Mouse (Mus musculus) limb, embryonic 11.5 days (tissue): ENCODE data around the gene Igf1r. TPM values are rescaled to one million over a fixed set of nuclear protein-coding genes. Genes with fewer than 3 reads are reported as not detected.

Experiments used
- ATAC-seq: fragments of 200-750 bp; cut with Nextera tagmentation; 2 replicates; pipeline ENCODE4 v1.8.0; 2017; ENCODE audit warnings: low read depth; ENCODE audit not compliant: insufficient number of reproducible peaks, low FRiP score, low TSS enrichment
- DNase-seq: peaks from one replicate; pipeline ENCODE4 v3.0.0-alpha.2; 2015; ENCODE audit warnings: low spot score
- H3K27ac ChIP-seq: fragments of 300-500 bp; sonication (generic); replicated peaks from 2 replicates; pipeline ENCODE4 v1.5.1; 2014; ENCODE audit warnings: low read depth, mild to moderate bottlenecking, low read length
- H3K27me3 ChIP-seq: fragments of 300-500 bp; sonication (generic); 2 replicates; pipeline ENCODE4 v1.6.1; 2014; ENCODE audit warnings: mild to moderate bottlenecking, low read length, mixed read lengths; ENCODE audit not compliant: control insufficient read depth, insufficient read depth
- H3K36me3 ChIP-seq: fragments of 300-500 bp; sonication (generic); 2 replicates; pipeline ENCODE4 v1.6.1; 2014; ENCODE audit warnings: mild to moderate bottlenecking, low read length, moderate library complexity, mixed read lengths; ENCODE audit not compliant: control insufficient read depth, insufficient read depth
- H3K4me1 ChIP-seq: fragments of 300-500 bp; sonication (generic); 2 replicates; pipeline ENCODE4 v1.6.1; 2014; ENCODE audit warnings: low read length, mixed read lengths; ENCODE audit not compliant: control insufficient read depth, insufficient read depth
- H3K4me2 ChIP-seq: fragments of 300-500 bp; sonication (generic); 2 replicates; pipeline ENCODE4 v1.6.1; 2014; ENCODE audit warnings: low read depth, mild to moderate bottlenecking, moderate library complexity; ENCODE audit not compliant: severe bottlenecking
- H3K4me3 ChIP-seq: fragments of 300-500 bp; sonication (generic); 2 replicates; pipeline ENCODE4 v1.5.1; 2014; ENCODE audit warnings: low read depth, low read length
- H3K9ac ChIP-seq: fragments of 300-500 bp; sonication (generic); 2 replicates; pipeline ENCODE4 v1.6.1; 2014; ENCODE audit warnings: mild to moderate bottlenecking, low read length
- H3K9me3 ChIP-seq: fragments of 300-500 bp; sonication (generic); 2 replicates; pipeline ENCODE4 v1.6.1; 2016; ENCODE audit warnings: low read length; ENCODE audit not compliant: control insufficient read depth
- WGBS: fragments of 180-500 bp; shearing (Covaris S2); extraction: QIAGEN DNeasy Blood & Tissue Kit; methylation state at CpG from one replicate; pipeline ENCODE4 v1.1.7; 2014; 5-methylcytosine and 5-hydroxymethylcytosine counted together
- polyA plus RNA-seq: library from polyadenylated mRNA; unstranded; fragments of >200 nt; fragmentation: Nextera tagmentation; extraction: Ambion mirVana; gene quantifications from 2 replicates; pipeline ENCODE4 v1.2.1, GENCODE M21; 2014

Gene Igf1r
- polyA plus RNA-seq, 1 experiment from 2014 or later: 29.9 TPM

GRCm38 (mm10) chr7:68246249-68246648 lies 293.6 kb downstream of the Igf1r start:
- no peaks in the 10 kb centered on the region for H3K36me3 ChIP-seq
- WGBS: 39% methylated on average over 8 of the region's 8 CpGs
- H3K9ac ChIP-seq: no peak overlapping the region
- no peak overlapping the region for H3K4me3 ChIP-seq
- H3K9me3 ChIP-seq: 0 out of 2 replicates have a peak, but pooled peaks cover 3% of the 10 kb centered on the region
- H3K27ac ChIP-seq: no peak overlapping the region
- no peak overlapping the region for H3K4me2 ChIP-seq
- no peak for ATAC-seq
- H3K4me1 ChIP-seq: peaks cover 8% of the 10 kb centered on the region; the same call in 1 of the 2 replicates
- H3K27me3 ChIP-seq: no peaks in the 10 kb centered on the region
- DNase-seq: no peak

GRCm38 (mm10) chr7:68250411-68250810 lies 297.8 kb downstream of the Igf1r start:
- no peak for ATAC-seq
- Histone ChIP-seq H3K4me2 (no peak overlapping the region), H3K36me3 (no peaks in the 10 kb centered on the region), H3K4me3 (no peak overlapping the region), H3K27ac (no peak overlapping the region), H3K9ac (no peak overlapping the region), H3K9me3 (0 out of 2 replicates have a peak, but pooled peaks cover 3% of the 10 kb centered on the region), H3K27me3 (no peaks in the 10 kb centered on the region), H3K4me1 (peaks cover 8% of the 10 kb centered on the region; the same call in 1 of the 2 replicates)
- WGBS: 88% methylated on average over 1 of the region's 1 CpGs
- no peak for DNase-seq

GRCm38 (mm10) chr7:68250902-68251301 lies 298.3 kb downstream of the Igf1r start:
- no peak for DNase-seq
- no peaks in the 10 kb centered on the region for H3K27me3 ChIP-seq
- no peak overlapping the region for H3K4me3 ChIP-seq
- H3K4me2 ChIP-seq: no peak overlapping the region
- no peak overlapping the region for H3K9ac ChIP-seq
- ATAC-seq: no peak
- H3K9me3 ChIP-seq: 0 out of 2 replicates have a peak, but pooled peaks cover 3% of the 10 kb centered on the region
- WGBS: 87% methylated on average over 3 of the region's 3 CpGs
- no peak overlapping the region for H3K27ac ChIP-seq
- H3K36me3 ChIP-seq: no peaks in the 10 kb centered on the region
- peaks cover 4% of the 10 kb centered on the region; the same call in 1 of the 2 replicates for H3K4me1 ChIP-seq

GRCm38 (mm10) chr7:68257767-68258166 lies 305.1 kb downstream of the Igf1r start:
- DNase-seq (no peak), ATAC-seq (no peak)
- Histone ChIP-seq H3K9me3 (no peaks in the 10 kb centered on the region), H3K4me1 (peaks cover 5% of the 10 kb centered on the region; the same call in 1 of the 2 replicates), H3K4me3 (no peak overlapping the region), H3K4me2 (no peak overlapping the region), H3K27ac (no peak overlapping the region), H3K27me3 (no peaks in the 10 kb centered on the region), H3K36me3 (no peaks in the 10 kb centered on the region), H3K9ac (no peak overlapping the region)
- 86% methylated on average over 2 of the region's 2 CpGs for WGBS

GRCm38 (mm10) chr7:68258326-68259150 lies 305.9 kb downstream of the Igf1r start:
- Histone ChIP-seq H3K4me3 (no peak overlapping the region), H3K27me3 (no peaks in the 10 kb centered on the region), H3K36me3 (no peaks in the 10 kb centered on the region), H3K27ac (no peak overlapping the region), H3K4me2 (no peak overlapping the region), H3K9me3 (no peaks in the 10 kb centered on the region), H3K9ac (no peak overlapping the region), H3K4me1 (peaks cover 10% of the 10 kb centered on the region)
- DNase-seq: no peak
- 71% methylated on average over 17 of the region's 17 CpGs for WGBS
- no peak for ATAC-seq

GRCm38 (mm10) chr7:68259523-68260081 lies 307.0 kb downstream of the Igf1r start:
- Histone ChIP-seq H3K4me2 (no peak overlapping the region), H3K9ac (no peak overlapping the region), H3K27ac (no peak overlapping the region), H3K36me3 (no peaks in the 10 kb centered on the region), H3K27me3 (no peaks in the 10 kb centered on the region), H3K9me3 (no peaks in the 10 kb centered on the region), H3K4me1 (peaks cover 18% of the 10 kb centered on the region), H3K4me3 (no peak overlapping the region)
- no peak for ATAC-seq
- 83% methylated on average over 6 of the region's 6 CpGs for WGBS
- no peak for DNase-seq

- Histone ChIP-seq H3K27ac (no peak overlapping the region), H3K9ac (no peak overlapping the region), H3K27me3 (no peaks in the 10 kb centered on the region), H3K4me1 (peaks cover 29% of the 10 kb centered on the region), H3K9me3 (no peaks in the 10 kb centered on the region), H3K4me2 (no peak overlapping the region), H3K4me3 (no peak overlapping the region), H3K36me3 (no peaks in the 10 kb centered on the region)
- ATAC-seq: no peak
- DNase-seq: no peak
- 37% methylated on average over 8 of the region's 8 CpGs for WGBS
Measured at GRCm38 (mm10) chr7:68262612-68263200, 310.1 kb downstream of the Igf1r start.

DNA sequence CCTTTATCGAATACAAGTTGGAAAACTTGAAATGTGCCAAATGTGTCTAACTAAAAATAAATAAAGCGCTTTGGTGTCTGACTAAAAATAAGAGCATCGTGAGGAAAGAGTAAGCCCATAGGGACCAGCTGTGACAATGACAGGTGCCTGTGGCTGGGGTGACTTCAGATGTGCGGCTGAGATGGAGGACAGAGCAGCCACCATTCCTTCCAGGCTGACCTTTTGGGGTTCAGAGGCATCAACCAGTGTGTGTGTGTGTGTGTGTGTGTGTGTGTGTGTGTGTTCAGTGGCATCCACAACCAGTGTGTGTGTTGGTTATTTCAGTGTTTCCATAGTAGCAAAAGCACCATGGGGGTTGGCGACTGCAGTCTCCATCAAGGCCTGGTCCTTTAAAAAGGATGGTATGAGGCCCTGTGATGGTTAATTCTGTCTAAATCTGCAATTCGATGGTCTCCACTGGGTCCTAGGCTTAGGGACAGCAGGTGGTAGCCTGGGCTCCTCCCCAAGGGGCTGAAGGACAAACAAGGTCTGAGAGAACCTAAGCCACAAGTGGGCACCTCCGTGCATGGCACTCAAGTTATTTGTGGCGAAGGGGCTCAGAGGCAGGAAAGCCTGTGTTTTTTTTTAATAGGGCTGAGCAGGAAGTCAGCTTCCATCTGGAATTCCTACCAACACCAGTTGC lies 310.9 kb downstream of the Igf1r start:
- DNase-seq (no peak), ATAC-seq (no peak)
- H3K27ac ChIP-seq: peak overlapping the region; percentile 79
- 45% methylated on average over 8 of the region's 8 CpGs for WGBS
- H3K36me3 ChIP-seq: no peaks in the 10 kb centered on the region
- H3K9me3 ChIP-seq: no peaks in the 10 kb centered on the region
- peak overlapping the region; percentile 16; the same call in 1 of the 2 replicates for H3K4me3 ChIP-seq
- peaks cover 29% of the 10 kb centered on the region for H3K4me1 ChIP-seq
- H3K4me2 ChIP-seq: peak overlapping the region; percentile 52
- no peaks in the 10 kb centered on the region for H3K27me3 ChIP-seq
- peak overlapping the region; percentile 22; the same call in 1 of the 2 replicates for H3K9ac ChIP-seq
